Mouse (Mus musculus) left cerebral cortex, adult 2 months (tissue): ENCODE data around the gene Trp63. TPM values are rescaled to one million over a fixed set of nuclear protein-coding genes. Genes with fewer than 3 reads are reported as not detected.

ENCODE experiments used
- DNase-seq, 2 experiments: peaks; one replicate each; pipeline ENCODE4 v3.0.0; 2021 to 2022; ENCODE audit warnings: low spot score in 2 of 2, mixed read lengths in 1 of 2; ENCODE audit errors: extremely low spot score in 1 of 2
- H3K27ac ChIP-seq: fragments of 200-600 bp; 2 replicates; pipeline ENCODE4 v1.8.1; 2022
- H3K4me3 ChIP-seq: fragments of 200-600 bp; 2 replicates; pipeline ENCODE4 v1.8.1; 2022
- CTCF ChIP-seq: fragments of 200-600 bp; IDR thresholded peaks from 2 replicates; pipeline ENCODE4 v1.8.1; 2022; ENCODE audit warnings: antibody characterized with exemption, mild to moderate bottlenecking, moderate library complexity
- intact Hi-C: fragments of 180-260 bp; cut with DNase I; formaldehyde crosslinking; loops from one replicate; pipeline ENCODE4 v1.15.1; 2025
- total RNA-seq, 2 experiments: library from RNA; stranded (reverse); gene quantifications; 2 replicates each; pipeline ENCODE4 v1.2.3; 2021

The Trp63 gene
- total RNA-seq, 2 experiments from 2014 or later: 0.66 to 0.75 TPM

DNA sequence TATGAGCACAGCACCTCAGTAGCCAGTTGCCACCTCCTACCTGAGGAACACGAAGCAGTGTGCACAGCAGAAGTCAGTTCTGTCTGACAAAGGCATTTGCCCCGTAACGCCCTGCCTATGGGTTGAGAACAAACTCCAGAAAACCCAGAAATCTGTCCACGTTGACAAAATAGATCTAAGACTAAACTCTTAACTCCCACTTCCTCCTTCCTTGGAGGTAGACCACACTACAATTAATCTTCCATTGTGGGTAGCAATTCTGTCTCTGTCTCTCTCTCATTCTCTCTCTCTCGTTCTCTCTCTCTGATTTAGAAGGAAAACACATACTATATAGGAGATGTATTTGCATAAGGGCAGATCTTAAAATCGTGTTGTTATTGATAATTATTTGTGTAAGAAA is 159.4 kb downstream of the Trp63 start:
- no peak overlapping the region for H3K4me3 ChIP-seq
- H3K27ac ChIP-seq: no peak overlapping the region
- intact Hi-C loops: no loop called here
- no peak for TF ChIP-seq CTCF
- DNase-seq: no peak

DNA sequence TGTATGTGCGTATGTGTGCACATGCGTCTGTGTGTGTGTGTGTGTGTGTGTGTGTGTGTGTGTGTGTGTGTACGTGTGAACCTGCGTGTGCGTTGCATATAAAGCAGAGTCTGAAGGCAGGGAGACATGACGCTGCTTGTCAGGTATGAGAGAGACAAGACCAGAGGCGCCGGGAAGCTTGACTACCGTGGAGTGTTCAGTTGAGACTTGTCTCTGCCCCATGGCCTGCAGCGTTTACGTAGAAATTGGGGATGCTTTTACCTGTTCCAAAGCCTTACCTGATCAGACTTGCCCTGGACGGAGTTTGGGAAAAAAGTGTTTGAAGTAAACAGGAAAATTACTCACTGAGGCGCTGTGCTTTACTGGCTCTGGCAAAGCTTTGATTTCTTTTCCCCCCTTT is 160.1 kb downstream of the Trp63 start:
- no peak overlapping the region for H3K27ac ChIP-seq
- H3K4me3 ChIP-seq: no peak overlapping the region
- no peak for DNase-seq
- TF ChIP-seq CTCF: no peak
- intact Hi-C loops: no loop called here

DNA sequence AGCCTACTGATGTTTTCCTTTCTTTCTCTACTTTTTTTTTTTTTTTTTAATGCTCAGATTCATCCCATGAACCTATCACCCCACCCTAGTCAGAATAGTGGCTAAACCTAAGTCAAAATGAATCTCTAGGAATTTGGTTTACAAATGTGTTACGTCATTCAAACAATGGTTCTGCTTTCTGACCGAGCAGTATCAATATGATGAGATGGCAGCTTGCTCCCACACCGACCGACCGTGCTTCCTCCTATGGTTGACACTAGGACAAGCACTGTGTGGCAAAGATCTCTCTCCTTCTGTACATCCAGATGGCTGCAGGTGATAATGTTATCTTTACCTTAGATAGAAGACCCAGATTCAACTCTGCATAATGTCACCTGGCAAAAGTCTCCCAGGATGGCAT is 163.0 kb downstream of the Trp63 start:
- no peak for TF ChIP-seq CTCF
- Histone ChIP-seq H3K4me3 (no peak overlapping the region), H3K27ac (no peak overlapping the region)
- intact Hi-C loops: no loop called here
- DNase-seq: no peak

DNA sequence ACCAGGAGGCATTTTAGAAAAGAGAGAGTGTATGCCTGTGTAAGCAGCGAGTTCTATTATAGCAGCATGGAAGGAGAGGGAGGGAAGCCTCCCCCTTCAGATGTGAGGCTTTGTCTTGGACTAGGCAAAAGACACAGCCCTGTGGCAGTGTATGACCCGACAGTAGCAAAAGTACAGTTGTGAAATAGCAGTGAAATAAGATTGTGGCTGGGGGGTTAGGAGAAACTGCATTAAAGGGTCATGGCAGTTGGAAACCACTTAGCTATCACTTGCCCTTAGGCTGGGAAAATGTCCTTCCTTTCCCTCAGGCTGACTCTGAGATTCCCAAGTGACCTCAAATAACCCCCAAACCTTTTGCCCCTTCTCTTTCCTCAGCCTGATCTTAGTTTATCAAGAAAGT is 164.9 kb downstream of the Trp63 start:
- intact Hi-C loops: no loop called here
- TF ChIP-seq CTCF: no peak
- DNase-seq: no peak
- H3K4me3 ChIP-seq: no peak overlapping the region
- no peak overlapping the region for H3K27ac ChIP-seq

DNA sequence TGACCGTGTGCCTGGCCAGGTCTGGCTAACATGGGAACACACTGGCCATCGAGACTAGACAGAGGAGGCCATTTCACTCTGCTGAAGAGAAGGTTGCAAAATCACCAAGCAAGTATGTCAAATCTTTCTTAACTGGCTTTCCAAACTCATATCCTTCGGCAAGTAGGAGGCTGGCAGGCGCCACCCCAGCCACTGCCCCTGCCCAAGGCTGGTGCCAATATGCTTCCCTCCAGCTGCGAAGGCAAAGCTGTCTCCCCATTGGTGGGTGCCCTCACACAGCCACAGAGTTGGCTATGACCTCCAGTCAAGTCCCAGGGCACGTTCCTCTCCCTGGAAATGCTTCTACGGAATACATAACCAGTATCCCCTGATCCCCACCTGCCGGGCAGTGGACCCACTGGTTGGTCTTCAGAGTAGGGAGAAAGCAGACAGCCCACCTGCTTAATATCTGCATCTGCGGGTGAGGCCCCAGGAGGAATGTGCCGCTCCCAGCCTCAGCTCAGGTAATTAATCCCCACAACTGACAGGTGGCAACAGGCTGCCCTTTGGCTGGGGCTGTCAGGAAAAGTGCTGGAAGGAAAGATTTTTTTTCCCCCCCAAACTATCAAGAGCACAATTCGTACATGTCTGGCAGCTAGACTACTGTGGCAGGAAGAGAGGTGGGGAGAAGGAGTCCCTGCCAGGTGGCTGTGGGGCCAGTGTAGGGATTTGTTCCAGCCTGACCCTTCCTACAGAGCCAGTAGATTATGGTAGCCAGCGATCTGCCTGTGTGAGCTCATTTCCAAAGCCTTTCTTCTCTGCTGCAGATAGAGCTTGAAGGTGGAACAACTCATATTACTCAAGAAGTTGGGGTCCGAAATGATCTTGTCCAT is 166.3 kb downstream of the Trp63 start:
- Histone ChIP-seq H3K4me3 (no peak overlapping the region), H3K27ac (no peak overlapping the region)
- no peak for TF ChIP-seq CTCF
- intact Hi-C loops: no loop called here
- DNase-seq: no peak

DNA sequence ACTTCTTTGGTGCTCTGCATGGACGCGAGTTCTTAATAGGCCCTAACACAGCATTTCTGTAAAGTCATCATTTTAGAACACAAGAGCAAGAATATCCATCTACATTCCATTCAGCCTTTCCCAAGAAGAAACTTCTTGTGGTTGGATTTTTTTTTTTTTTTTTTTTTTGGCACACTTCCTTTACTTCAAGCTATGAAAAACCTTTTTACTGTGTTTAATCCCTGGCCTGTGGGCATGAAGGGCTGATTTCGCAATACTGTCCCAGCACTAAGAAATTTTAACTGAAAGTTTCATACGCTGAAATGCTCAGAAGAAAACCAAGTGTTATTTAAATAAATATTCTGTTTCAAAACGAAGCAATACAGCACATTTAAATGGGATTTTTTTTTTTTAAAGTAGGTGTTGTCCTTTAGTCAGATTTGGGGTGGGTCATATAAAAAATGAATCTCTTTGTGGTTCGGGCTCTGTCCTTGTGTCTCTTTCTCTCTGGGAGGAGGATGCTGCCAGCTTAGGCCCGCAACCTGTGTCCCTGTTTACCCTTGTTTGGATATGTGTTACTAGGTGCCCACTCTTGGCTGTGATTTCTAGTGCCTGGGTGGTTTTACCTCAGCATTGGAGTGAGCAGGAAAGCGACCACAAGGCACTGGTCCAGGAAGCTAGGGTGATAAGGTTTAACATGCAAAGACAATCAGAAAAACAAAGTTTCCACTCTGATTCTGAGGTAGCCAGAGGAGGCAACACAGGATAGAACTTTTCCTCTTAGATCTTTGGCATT is 177.4 kb downstream of the Trp63 start:
- intact Hi-C loops: loop anchor here (10.0 kb wide), 1 partner anchor 486 kb away; no protein-coding TSS in a partner anchor
- no peak overlapping the region for H3K4me3 ChIP-seq
- no peak for DNase-seq
- H3K27ac ChIP-seq: no peak overlapping the region
- TF ChIP-seq CTCF: no peak

DNA sequence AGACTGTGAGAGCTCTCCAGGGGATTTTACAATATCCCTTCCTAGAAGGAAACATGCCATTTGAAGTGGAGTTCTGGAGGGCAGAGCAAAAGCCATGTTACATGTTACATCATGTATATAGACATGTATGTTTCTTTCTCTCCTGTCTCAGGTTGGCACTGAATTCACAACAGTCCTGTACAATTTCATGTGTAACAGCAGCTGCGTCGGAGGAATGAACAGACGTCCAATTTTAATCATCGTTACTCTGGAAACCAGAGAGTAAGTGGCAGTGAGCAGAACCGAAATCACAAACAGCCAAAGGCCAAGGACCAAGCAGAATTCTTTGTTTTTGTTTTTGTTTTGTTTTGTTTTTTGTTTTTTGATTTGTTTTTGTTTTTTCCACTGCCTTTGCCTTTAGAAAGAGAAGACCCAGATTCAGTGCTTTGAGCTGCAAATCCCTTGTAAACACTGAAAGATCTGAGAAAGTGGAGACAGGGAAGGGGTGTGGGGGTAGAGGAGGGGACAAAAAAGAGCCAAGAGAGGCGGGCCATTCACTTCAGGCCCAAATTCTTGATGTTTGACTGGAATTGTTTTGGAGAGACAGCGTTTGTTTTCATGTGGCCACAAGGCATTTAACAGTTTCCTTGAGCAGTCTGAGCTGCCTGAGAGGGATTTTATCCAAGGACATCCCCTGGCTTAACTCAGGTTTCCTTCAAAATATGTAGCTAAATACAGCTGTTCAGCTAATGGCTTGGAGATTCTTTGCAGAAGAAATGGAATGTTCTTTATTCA is 181.7 kb downstream of the Trp63 start:
- DNase-seq: no peak

DNA sequence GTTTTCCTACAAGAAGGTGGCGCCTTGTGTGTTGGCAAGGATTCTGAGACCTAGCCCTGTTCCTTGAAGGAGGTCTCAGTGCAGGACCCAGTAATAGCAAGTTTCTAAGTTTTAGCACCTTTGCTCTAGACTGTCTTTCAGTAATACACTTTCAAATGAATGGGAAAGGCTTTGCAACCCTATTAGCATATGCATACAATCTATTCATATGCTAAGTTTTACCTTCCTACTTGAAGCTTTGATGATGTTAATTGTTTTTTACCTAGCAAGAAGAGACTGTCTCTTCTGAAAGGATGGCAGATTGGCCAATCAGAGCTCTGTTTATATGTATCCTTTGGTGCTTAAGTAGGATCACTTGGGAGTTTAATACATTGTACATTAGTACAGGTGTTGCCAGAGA is 187.9 kb downstream of the Trp63 start:
- no peak for TF ChIP-seq CTCF
- intact Hi-C loops: no loop called here
- H3K4me3 ChIP-seq: no peak overlapping the region
- H3K27ac ChIP-seq: no peak overlapping the region
- DNase-seq: no peak

More for the DNA sequence above, 181.7 kb downstream of the Trp63 start:
- no peak overlapping the region for H3K4me3 ChIP-seq
- no peak overlapping the region; the same call in 1 of the 2 replicates for H3K27ac ChIP-seq
- no peak for TF ChIP-seq CTCF
- intact Hi-C loops: loop anchor here (10.0 kb wide), 1 partner anchor 490 kb away; no protein-coding TSS in a partner anchor

DNA sequence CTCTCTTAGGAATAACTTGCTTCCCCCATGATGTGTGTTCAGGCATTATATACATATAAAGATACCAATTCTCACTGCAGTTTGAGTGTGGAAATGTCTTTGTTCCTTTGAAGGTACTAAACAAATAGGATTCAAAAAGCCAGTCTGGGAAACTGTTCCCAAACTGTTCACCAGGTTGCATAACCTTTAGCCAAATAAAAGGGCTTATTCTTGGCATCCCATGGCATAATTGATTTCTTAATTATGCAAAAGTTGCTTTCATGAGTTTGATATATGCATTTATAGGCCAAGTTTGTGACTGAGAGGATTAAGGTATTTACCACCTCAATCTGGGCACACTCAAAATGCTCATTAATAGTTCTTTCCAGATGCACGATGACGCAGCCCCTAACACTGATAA is 192.1 kb downstream of the Trp63 start:
- no peak for TF ChIP-seq CTCF
- Histone ChIP-seq H3K27ac (no peak overlapping the region), H3K4me3 (no peak overlapping the region)
- intact Hi-C loops: no loop called here
- no peak for DNase-seq

DNA sequence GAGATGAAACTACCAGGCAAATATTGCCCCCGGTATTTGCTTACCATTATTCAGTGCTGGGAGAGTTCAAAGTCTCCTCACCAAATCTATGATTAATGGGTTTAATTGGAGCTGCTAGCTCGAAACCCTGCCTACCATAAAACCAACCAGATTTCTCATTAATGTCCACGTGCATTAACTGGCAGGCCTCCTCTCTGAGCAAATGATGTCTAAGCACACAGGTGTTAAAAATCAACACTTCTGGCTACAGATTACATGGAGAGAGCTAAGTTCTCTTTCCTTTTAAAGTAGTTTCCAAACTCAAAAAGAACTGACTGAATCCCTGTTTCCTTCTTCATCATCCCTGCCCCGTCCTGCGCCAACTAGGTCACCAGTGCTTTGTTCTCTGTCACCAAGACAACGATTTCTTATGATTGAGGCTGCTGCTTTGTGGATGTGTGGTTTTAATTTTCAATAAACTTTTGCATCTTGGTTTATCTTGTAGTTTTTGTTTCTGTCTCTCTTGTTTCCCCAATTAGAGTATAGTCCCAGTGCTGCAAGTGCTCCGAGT is 193.9 kb downstream of the Trp63 start:
- intact Hi-C loops: no loop called here
- no peak for DNase-seq
- Histone ChIP-seq H3K4me3 (no peak overlapping the region), H3K27ac (no peak overlapping the region)
- no peak for TF ChIP-seq CTCF

DNA sequence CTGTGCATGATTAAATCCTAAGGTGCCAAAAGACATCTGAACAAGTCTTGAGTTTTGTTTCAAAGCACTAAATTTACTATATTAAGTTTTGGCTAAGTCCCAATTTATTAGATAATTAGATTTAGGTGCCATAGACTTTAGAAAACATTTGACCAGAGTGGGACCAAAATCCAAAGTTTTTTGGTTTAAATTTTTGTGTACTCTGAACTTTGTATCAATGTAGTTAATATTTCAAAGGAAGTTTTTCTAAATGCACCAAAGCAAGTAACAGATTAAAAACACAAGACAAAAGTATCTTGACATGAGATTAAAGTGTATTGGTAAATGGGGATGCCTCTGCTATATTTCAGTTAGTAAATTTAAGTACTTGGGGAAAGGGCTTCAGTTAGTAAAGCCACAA is 194.6 kb downstream of the Trp63 start:
- no peak for TF ChIP-seq CTCF
- intact Hi-C loops: no loop called here
- DNase-seq: no peak
- no peak overlapping the region for H3K4me3 ChIP-seq
- no peak overlapping the region for H3K27ac ChIP-seq
